Mouse (Mus musculus) inflammation-experienced regulatory T-cells, adult 6 months (primary cell): ENCODE measurements at regions not wholly inside any gene's neighbourhood (a gene's known extent, or its start where the extent isn't known, plus 50 kb on each side); places are given as distances from the start of the nearest gene placed in this dataset.
"Not testable (repeated sequence)": the region's sequence is repeated elsewhere in the genome, so short reads cannot be mapped to it uniquely, and the experiment has no call there.

Source experiments
- ATAC-seq: one replicate; pipeline ENCODE4 v1.8.0; 2017

GRCm38 (mm10) chr13:46023630-46024041 is 58.8 kb upstream of the Atxn1 start:
- ATAC-seq = no peak

GRCm38 (mm10) chr13:46023187-46023586 is 58.4 kb upstream of the Atxn1 start:
- no peak for ATAC-seq

- ATAC-seq = peak; percentile 78
Measured at GRCm38 (mm10) chr13:46020945-46021835, 56.4 kb upstream of the Atxn1 start.

- no peak for ATAC-seq
Measured at GRCm38 (mm10) chr13:46019431-46020166, 54.8 kb upstream of the Atxn1 start.

- ATAC-seq = no peak
Measured at GRCm38 (mm10) chr13:46018903-46019430, 54.2 kb upstream of the Atxn1 start.

- no peak for ATAC-seq
Measured at GRCm38 (mm10) chr13:46017742-46018141, 52.9 kb upstream of the Atxn1 start.

- not testable (repeated sequence) for ATAC-seq
Measured at GRCm38 (mm10) chr13:46017011-46017410, 52.2 kb upstream of the Atxn1 start.

- ATAC-seq = no peak
Measured at GRCm38 (mm10) chr13:46015231-46015630, 50.4 kb upstream of the Atxn1 start.

- ATAC-seq = no peak
Measured at GRCm38 (mm10) chr13:46014637-46015036, 49.8 kb upstream of the Atxn1 start.
